Mouse (Mus musculus): ENCODE results near the gene Grid1.

Gene Grid1

GRCm38 (mm10) chr14:34819919-34820652 lies at the start of gene Grid1:
Gene Grid1, plus strand, starts transcription at chr14:34820108.
- DNase-seq: peak; percentile 45

- DNase-seq: no peak
Observed at GRCm38 (mm10) chr14:34770467-34770866, 49.4 kb upstream of the Grid1 start.

GRCm38 (mm10) chr14:34771601-34772000 lies 48.3 kb upstream of the Grid1 start:
- no peak for DNase-seq

GRCm38 (mm10) chr14:34772132-34772531 lies 47.8 kb upstream of the Grid1 start:
- no peak for DNase-seq

GRCm38 (mm10) chr14:34773681-34774080 lies 46.2 kb upstream of the Grid1 start:
- DNase-seq: no peak

- DNase-seq: no peak
Observed at GRCm38 (mm10) chr14:34774231-34774630, 45.7 kb upstream of the Grid1 start.

GRCm38 (mm10) chr14:34776719-34777385 lies 43.1 kb upstream of the Grid1 start:
- DNase-seq: no peak

GRCm38 (mm10) chr14:34777810-34778209 lies 42.1 kb upstream of the Grid1 start:
- peak; percentile 56 for DNase-seq

GRCm38 (mm10) chr14:34778760-34779159 lies 41.1 kb upstream of the Grid1 start:
- DNase-seq: no peak

GRCm38 (mm10) chr14:34793406-34794037 lies 26.4 kb upstream of the Grid1 start:
- no peak for DNase-seq

GRCm38 (mm10) chr14:34810763-34811489 lies 9.0 kb upstream of the Grid1 start:
- DNase-seq: peak; percentile 84

- DNase-seq: no peak
Observed at GRCm38 (mm10) chr14:34811490-34811808, 8.5 kb upstream of the Grid1 start.

- peak; percentile 66 for DNase-seq
Observed at GRCm38 (mm10) chr14:34816301-34816700, 3.6 kb upstream of the Grid1 start.

- DNase-seq: no peak
Observed at GRCm38 (mm10) chr14:34818387-34818980, 1.4 kb upstream of the Grid1 start.

GRCm38 (mm10) chr14:34819121-34819918 lies 588 bp upstream of the Grid1 start:
- DNase-seq: peak; percentile 43

- peak; percentile 20 for DNase-seq
Observed at GRCm38 (mm10) chr14:34820653-34821005, 721 bp downstream of the Grid1 start.

GRCm38 (mm10) chr14:34821131-34821790 lies 1.4 kb downstream of the Grid1 start:
- no peak for DNase-seq

GRCm38 (mm10) chr14:34823136-34823535 lies 3.2 kb downstream of the Grid1 start:
- DNase-seq: peak; percentile 74

- DNase-seq: no peak
Observed at GRCm38 (mm10) chr14:34824186-34824585, 4.3 kb downstream of the Grid1 start.

- DNase-seq: peak; percentile 65
Observed at GRCm38 (mm10) chr14:34825902-34826301, 6.0 kb downstream of the Grid1 start.

- DNase-seq: no peak
Observed at GRCm38 (mm10) chr14:34829831-34830230, 9.9 kb downstream of the Grid1 start.

- no peak for DNase-seq
Observed at GRCm38 (mm10) chr14:34837145-34837544, 17.2 kb downstream of the Grid1 start.

All from kidney, postnatal 10 days (tissue).